Mouse (Mus musculus) CH12.LX (cell line): Measurements from ENCODE around the gene Fam19a5. TPM values are rescaled to one million over a fixed set of nuclear protein-coding genes. Genes with fewer than 3 reads are reported as not detected.

Experiments used
- DNase-seq: peaks from one replicate; pipeline ENCODE4 v3.0.0-alpha.2; 2013; ENCODE audit errors: extremely low read depth
- H3K27ac ChIP-seq: 2 replicates; pipeline ENCODE4 v1.5.1; 2012; ENCODE audit warnings: low read depth, mild to moderate bottlenecking, control low read depth, moderate library complexity; ENCODE audit not compliant: insufficient read depth
- H3K27me3 ChIP-seq: replicated peaks from 2 replicates; pipeline ENCODE3; 2012; ENCODE audit warnings: inconsistent platforms
- H3K36me3 ChIP-seq, 2 experiments: replicated peaks in 1 of 2; 2 replicates each; pipeline versions ENCODE3 to v1.6.1; 2012; ENCODE audit warnings: inconsistent platforms in 1 of 2, low read length in 1 of 2, mild to moderate bottlenecking in 1 of 2, mixed read lengths in 1 of 2, moderate library complexity in 1 of 2; ENCODE audit not compliant: control insufficient read depth in 1 of 2, insufficient read depth in 1 of 2
- H3K4me1 ChIP-seq, 2 experiments: 2 replicates each; pipeline ENCODE4 v1.6.1; 2012; ENCODE audit warnings: inconsistent platforms in 1 of 2, moderate library complexity in 1 of 2; ENCODE audit not compliant: insufficient read depth in 2 of 2, control insufficient read depth in 1 of 2
- H3K4me2 ChIP-seq: 2 replicates; pipeline ENCODE4 v1.6.1; 2012; ENCODE audit warnings: low read depth, mild to moderate bottlenecking, control low read depth; ENCODE audit not compliant: poor library complexity, insufficient read depth, severe bottlenecking
- H3K4me3 ChIP-seq, 3 experiments: fragments of 150-350 bp in 1 of 3; sonication (generic) in 1 of 3; replicated peaks in 1 of 3; 2 replicates each; pipeline versions ENCODE3 to v1.5.1; 2011 to 2012; ENCODE audit warnings: low read depth in 2 of 3, low read length in 2 of 3, mild to moderate bottlenecking in 2 of 3, moderate library complexity in 2 of 3, control low read depth in 1 of 3, improper control_type of control experiment in 1 of 3, inconsistent platforms in 1 of 3, mixed read lengths in 1 of 3; ENCODE audit not compliant: poor library complexity in 1 of 3
- H3K79me2 ChIP-seq: replicated peaks from 2 replicates; pipeline ENCODE4 v1.6.1; 2012; ENCODE audit warnings: mild to moderate bottlenecking, moderate library complexity; ENCODE audit not compliant: control insufficient read depth, poor library complexity, insufficient read depth, severe bottlenecking; ENCODE audit errors: extremely low read depth
- H3K9ac ChIP-seq: 2 replicates; pipeline ENCODE4 v1.6.1; 2012; ENCODE audit warnings: low read depth, mild to moderate bottlenecking, control low read depth, moderate library complexity; ENCODE audit not compliant: insufficient read depth
- H3K9me3 ChIP-seq: replicated peaks from 2 replicates; pipeline ENCODE3; 2012; ENCODE audit warnings: low read length, inconsistent platforms, mixed read lengths
- BHLHE40 ChIP-seq: IDR thresholded peaks from 2 replicates; pipeline ENCODE4 v1.6.1; 2011; ENCODE audit warnings: mild to moderate bottlenecking, low read depth, low read length, improper control_type of control experiment
- CHD1 ChIP-seq: IDR thresholded peaks from 2 replicates; pipeline ENCODE4 v1.6.1; 2012; ENCODE audit warnings: low read depth, low read length, improper control_type of control experiment, inconsistent platforms
- CHD2 ChIP-seq: IDR thresholded peaks from 2 replicates; pipeline ENCODE4 v1.6.1; 2011; ENCODE audit warnings: low read length, improper control_type of control experiment
- CTCF ChIP-seq, 2 experiments: IDR thresholded peaks in 1 of 2; conservative IDR thresholded peaks in 1 of 2; 2 replicates each; pipeline ENCODE4 v1.5.1; 2011 to 2012; ENCODE audit warnings: low read depth in 2 of 2, low read length in 2 of 2, improper control_type of control experiment in 1 of 2, inconsistent platforms in 1 of 2, mild to moderate bottlenecking in 1 of 2, moderate library complexity in 1 of 2
- ELF1 ChIP-seq: IDR thresholded peaks from 2 replicates; pipeline ENCODE4 v1.6.1; 2014; ENCODE audit warnings: low read depth, mild to moderate bottlenecking, inconsistent platforms, low read length, improper control_type of control experiment
- EP300 ChIP-seq: IDR thresholded peaks from 2 replicates; pipeline ENCODE4 v1.6.1; 2011; ENCODE audit warnings: low read length, improper control_type of control experiment
- IRF4 ChIP-seq: IDR thresholded peaks from 2 replicates; pipeline ENCODE4 v1.6.1; 2014; ENCODE audit warnings: low read depth, mild to moderate bottlenecking, inconsistent platforms, low read length, improper control_type of control experiment
- JUN ChIP-seq: IDR thresholded peaks from 2 replicates; pipeline ENCODE4 v1.6.1; 2011; ENCODE audit warnings: low read depth, mild to moderate bottlenecking, low read length, improper control_type of control experiment, moderate library complexity; ENCODE audit not compliant: insufficient read depth
- KAT2A ChIP-seq: IDR thresholded peaks from 2 replicates; pipeline ENCODE4 v1.6.1; 2012; ENCODE audit warnings: low read length, improper control_type of control experiment, inconsistent platforms; ENCODE audit not compliant: insufficient replicate concordance
- MAX ChIP-seq: IDR thresholded peaks from 2 replicates; pipeline ENCODE4 v1.6.1; 2011; ENCODE audit warnings: low read length, improper control_type of control experiment
- MAZ ChIP-seq: IDR thresholded peaks from 2 replicates; pipeline ENCODE4 v1.6.1; 2012; ENCODE audit warnings: low read depth, mild to moderate bottlenecking, inconsistent platforms, low read length, improper control_type of control experiment, moderate library complexity
- MXI1 ChIP-seq: IDR thresholded peaks from 2 replicates; pipeline ENCODE4 v1.6.1; 2011; ENCODE audit warnings: mild to moderate bottlenecking, low read depth, low read length, improper control_type of control experiment
- NRF1 ChIP-seq: IDR thresholded peaks from 2 replicates; pipeline ENCODE4 v1.6.1; 2014; ENCODE audit warnings: low read depth, mild to moderate bottlenecking, inconsistent platforms, low read length, improper control_type of control experiment, moderate library complexity
- PAX5 ChIP-seq: IDR thresholded peaks from 2 replicates; pipeline ENCODE4 v1.6.1; 2012; ENCODE audit warnings: low read length, inconsistent platforms, mixed read lengths
- POLR2A ChIP-seq: IDR thresholded peaks from 2 replicates; pipeline ENCODE4 v1.6.1; 2011; ENCODE audit warnings: low read depth, mild to moderate bottlenecking, improper control_type of control experiment, low read length
- POLR2AphosphoS2 ChIP-seq: IDR thresholded peaks from 2 replicates; pipeline ENCODE4 v1.6.1; 2011; ENCODE audit warnings: low read depth, low read length, improper control_type of control experiment
- SIN3A ChIP-seq: IDR thresholded peaks from 2 replicates; pipeline ENCODE4 v1.6.1; 2012; ENCODE audit warnings: low read length, improper control_type of control experiment, inconsistent platforms
- SMC3 ChIP-seq: IDR thresholded peaks from 2 replicates; pipeline ENCODE4 v1.6.1; 2011; ENCODE audit warnings: low read depth, low read length, improper control_type of control experiment
- TBP ChIP-seq: conservative IDR thresholded peaks from 2 replicates; pipeline ENCODE4 v1.6.1; 2011; ENCODE audit warnings: low read depth, low read length, improper control_type of control experiment
- UBTF ChIP-seq: IDR thresholded peaks from 2 replicates; pipeline ENCODE4 v1.6.1; 2012; ENCODE audit warnings: low read depth, mild to moderate bottlenecking, inconsistent platforms, low read length, improper control_type of control experiment, moderate library complexity
- USF1 ChIP-seq: IDR thresholded peaks from 2 replicates; pipeline ENCODE4 v1.6.1; 2014; ENCODE audit warnings: low read depth, mild to moderate bottlenecking, inconsistent platforms, low read length, improper control_type of control experiment
- USF2 ChIP-seq: conservative IDR thresholded peaks from 2 replicates; pipeline ENCODE4 v1.6.1; 2011; ENCODE audit warnings: low read depth, low read length, improper control_type of control experiment
- ZC3H11A ChIP-seq: IDR thresholded peaks from 2 replicates; pipeline ENCODE4 v1.6.1; 2012; ENCODE audit warnings: low read depth, mild to moderate bottlenecking, inconsistent platforms, low read length, improper control_type of control experiment
- ZMIZ1 ChIP-seq: IDR thresholded peaks from 2 replicates; pipeline ENCODE4 v1.6.1; 2012; ENCODE audit warnings: low read depth, mild to moderate bottlenecking, inconsistent platforms, low read length, improper control_type of control experiment
- ZNF384 ChIP-seq: IDR thresholded peaks from 2 replicates; pipeline ENCODE4 v1.6.1; 2012; ENCODE audit warnings: low read depth, low read length, improper control_type of control experiment, inconsistent platforms
- dilution Hi-C: fragments of 300-500 bp; cut with MboI; formaldehyde crosslinking; loops from 2 replicates; pipeline ENCODE4 v1.14.3; 2020; ENCODE audit warnings: low sequenced_read_pairs; ENCODE audit not compliant: extremely low pct_unique_long_range_greater_than_20kb, extremely low pct_ligation_motif_present
- in situ Hi-C: fragments of 300-500 bp; cut with MboI; formaldehyde crosslinking; loops from 3 replicates; pipeline ENCODE4 v1.14.3; 2019; ENCODE audit warnings: low sequenced_read_pairs, low pct_ligation_motif_present, low pct_unique_long_range_greater_than_20kb, mixed read lengths
- polyA plus RNA-seq: library from polyadenylated mRNA; unstranded; fragments of >175 nt; gene quantifications from 2 replicates; pipeline ENCODE4 v1.2.1, GENCODE M21; 2012; ENCODE audit warnings: low read depth; ENCODE audit not compliant: insufficient read length
- total RNA-seq, 2 experiments: library from RNA; depleted of rRNA; stranded (reverse); fragments of 300-350 nt in 1 of 2; fragments of >200 nt in 1 of 2; gene quantifications; 2 replicates each; pipeline ENCODE4 v1.2.3; 2012 to 2014

Fam19a5 gene
- total and polyA plus RNA-seq, 3 experiments = not detected

DNA sequence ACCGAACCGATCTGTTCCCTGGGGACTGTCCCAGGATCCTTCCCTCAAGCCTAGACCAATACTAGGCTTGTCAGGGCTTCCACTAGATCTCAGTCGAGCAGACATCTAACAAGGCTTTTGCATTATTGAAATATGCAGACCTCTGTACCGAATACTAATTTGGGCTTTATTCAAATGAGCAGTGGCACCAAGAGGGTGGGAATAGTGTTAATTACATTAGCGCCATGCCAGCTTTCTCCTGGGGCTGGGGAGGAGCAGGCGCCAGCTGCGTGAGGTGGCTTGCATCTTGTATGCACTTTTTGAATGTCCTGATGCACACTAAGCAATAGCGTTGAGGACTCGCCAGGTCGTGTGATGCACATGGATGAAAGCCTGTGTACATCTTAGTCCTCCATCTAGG is 46.9 kb downstream of the Fam19a5 start:
- dilution Hi-C loops = no loop called here
- H3K4me2 ChIP-seq = no peak overlapping the region
- no peak for TF ChIP-seq CTCF (conservative IDR thresholded peaks at IDR 0.05 in 1 of 2, IDR thresholded peaks at IDR 0.05 in 1 of 2; ENCODE audit: low read depth in 2 of 2, low read length in 2 of 2)
- no peak for TF ChIP-seq MAX
- TF ChIP-seq BHLHE40 = no peak
- TF ChIP-seq JUN = no peak
- no peak for TF ChIP-seq USF1
- TF ChIP-seq SIN3A = no peak
- TF ChIP-seq UBTF = no peak
- no peak for TF ChIP-seq POLR2A
- TF ChIP-seq PAX5 = no peak
- TF ChIP-seq ZMIZ1 = no peak
- no peak for TF ChIP-seq KAT2A
- TF ChIP-seq MXI1 = no peak
- TF ChIP-seq SMC3 = no peak
- TF ChIP-seq NRF1 = no peak
- no peak for TF ChIP-seq TBP
- TF ChIP-seq CHD1 = no peak
- no peak for TF ChIP-seq ELF1
- TF ChIP-seq MAZ = no peak
- no peaks in the 10 kb centered on the region for H3K4me1 ChIP-seq
- H3K36me3 ChIP-seq = no peaks in the 10 kb centered on the region
- DNase-seq = no peak
- no peaks in the 10 kb centered on the region for H3K27me3 ChIP-seq
- no peak overlapping the region for H3K4me3 ChIP-seq
- H3K27ac ChIP-seq = no peak overlapping the region
- H3K9me3 ChIP-seq = peaks cover 88% of the 10 kb centered on the region
- no peaks in the 10 kb centered on the region for H3K79me2 ChIP-seq
- H3K9ac ChIP-seq = no peak overlapping the region
- in situ Hi-C loops = no loop called here

DNA sequence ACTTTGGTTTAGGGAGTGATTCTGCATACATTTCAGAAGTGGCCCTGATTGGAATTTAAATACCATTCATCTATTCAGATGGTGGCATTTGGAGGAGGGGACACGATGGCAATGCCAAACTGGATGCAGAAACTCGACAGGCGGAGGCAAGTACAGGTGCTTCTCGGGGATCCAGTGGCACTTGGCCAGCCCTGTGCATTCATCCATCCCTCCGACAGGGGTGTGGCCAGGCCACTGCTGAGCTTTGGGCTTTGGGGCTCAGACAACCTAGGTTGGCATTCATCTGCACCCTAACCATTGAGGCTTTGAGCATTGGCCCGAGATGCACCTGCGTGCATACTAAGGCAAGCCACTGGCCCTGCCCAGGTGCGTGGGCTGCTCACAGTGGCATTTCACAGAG is 52.6 kb downstream of the Fam19a5 start:
- no peak for TF ChIP-seq EP300
- TF ChIP-seq USF2 = no peak
- TF ChIP-seq ELF1 = no peak
- no peak for TF ChIP-seq ZNF384
- TF ChIP-seq CHD1 = no peak
- TF ChIP-seq MAX = no peak
- TF ChIP-seq POLR2AphosphoS2 = no peak
- TF ChIP-seq ZMIZ1 = no peak
- no peak for TF ChIP-seq CHD2
- TF ChIP-seq ZC3H11A = no peak
- no peak for TF ChIP-seq SMC3
- TF ChIP-seq IRF4 = no peak
- Histone ChIP-seq H3K27me3 (no peaks in the 10 kb centered on the region), H3K36me3 (no peaks in the 10 kb centered on the region), H3K27ac (no peak overlapping the region), H3K4me2 (no peak overlapping the region), H3K9ac (no peak overlapping the region), H3K9me3 (peaks cover 92% of the 10 kb centered on the region), H3K4me1 (no peaks in the 10 kb centered on the region), H3K4me3 (no peak overlapping the region), H3K79me2 (no peaks in the 10 kb centered on the region)
- in situ Hi-C loops (no loop called here), dilution Hi-C loops (no loop called here)
- DNase-seq = no peak
